Mouse (Mus musculus): Measurements from ENCODE around the gene Opn3. TPM values are rescaled to one million over a fixed set of nuclear protein-coding genes. Genes with fewer than 3 reads are reported as not detected.

Gene Opn3
- polyA plus RNA-seq, 1 experiment from 2014 or later, result 12.5 TPM

GRCm38 (mm10) chr1:175670042-175670441, 22.5 kb downstream of the Opn3 start:
- no peak for ATAC-seq (ENCODE audit: insufficient read depth, low FRiP score, low TSS enrichment)
- 76% methylated on average over 7 of the region's 7 CpGs for WGBS
- Histone ChIP-seq H3K9me3 (ENCODE audit: control insufficient read depth, low read length) (no peaks in the 10 kb centered on the region), H3K27me3 (ENCODE audit: control insufficient read depth, insufficient read depth, low read length) (no peaks in the 10 kb centered on the region), H3K4me1 (ENCODE audit: control insufficient read depth, insufficient read depth, low read length) (no peaks in the 10 kb centered on the region), H3K4me3 (ENCODE audit: low read depth, low read length) (no peak overlapping the region), H3K36me3 (ENCODE audit: control insufficient read depth, insufficient read depth, low read length) (peaks cover 2% of the 10 kb centered on the region; the same call in 1 of the 2 replicates), H3K9ac (ENCODE audit: low read length) (no peak overlapping the region), H3K4me2 (ENCODE audit: low read depth) (no peak overlapping the region), H3K27ac (ENCODE audit: low read depth, low read length) (no peak overlapping the region)
- DNase-seq (ENCODE audit: low spot score), result no peak

DNA sequence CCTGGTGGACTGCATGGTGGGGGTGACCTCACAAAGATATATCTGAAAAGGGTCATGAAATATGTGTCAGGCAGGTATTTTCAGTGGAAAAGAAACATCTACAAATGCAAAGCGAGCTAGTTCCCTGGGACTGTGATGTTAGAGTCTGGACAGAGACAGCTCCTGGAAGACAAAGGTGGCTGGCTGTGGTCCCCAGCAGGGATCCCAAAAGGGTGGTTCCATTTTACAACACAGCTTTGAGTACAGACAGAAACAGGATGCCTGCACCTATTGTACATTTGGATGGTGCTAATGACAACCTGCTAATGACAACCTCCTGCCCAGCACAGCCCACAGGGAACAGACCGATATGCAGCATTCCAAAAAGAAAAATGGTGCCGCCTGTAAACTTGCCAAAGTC, 23.1 kb downstream of the Opn3 start:
- H3K27me3 ChIP-seq (ENCODE audit: control insufficient read depth, insufficient read depth, low read length), result no peaks in the 10 kb centered on the region
- 89% methylated on average over 3 of the region's 3 CpGs for WGBS
- ATAC-seq (ENCODE audit: insufficient read depth, low FRiP score, low TSS enrichment) (no peak), DNase-seq (ENCODE audit: low spot score) (no peak)
- no peaks in the 10 kb centered on the region for H3K4me1 ChIP-seq (ENCODE audit: control insufficient read depth, insufficient read depth, low read length)
- peaks cover 2% of the 10 kb centered on the region; the same call in 1 of the 2 replicates for H3K36me3 ChIP-seq (ENCODE audit: control insufficient read depth, insufficient read depth, low read length)
- H3K4me3 ChIP-seq (ENCODE audit: low read depth, low read length), result no peak overlapping the region
- no peaks in the 10 kb centered on the region for H3K9me3 ChIP-seq (ENCODE audit: control insufficient read depth, low read length)
- H3K9ac ChIP-seq (ENCODE audit: low read length), result no peak overlapping the region
- H3K4me2 ChIP-seq (ENCODE audit: low read depth), result no peak overlapping the region
- no peak overlapping the region for H3K27ac ChIP-seq (ENCODE audit: low read depth, low read length)

DNA sequence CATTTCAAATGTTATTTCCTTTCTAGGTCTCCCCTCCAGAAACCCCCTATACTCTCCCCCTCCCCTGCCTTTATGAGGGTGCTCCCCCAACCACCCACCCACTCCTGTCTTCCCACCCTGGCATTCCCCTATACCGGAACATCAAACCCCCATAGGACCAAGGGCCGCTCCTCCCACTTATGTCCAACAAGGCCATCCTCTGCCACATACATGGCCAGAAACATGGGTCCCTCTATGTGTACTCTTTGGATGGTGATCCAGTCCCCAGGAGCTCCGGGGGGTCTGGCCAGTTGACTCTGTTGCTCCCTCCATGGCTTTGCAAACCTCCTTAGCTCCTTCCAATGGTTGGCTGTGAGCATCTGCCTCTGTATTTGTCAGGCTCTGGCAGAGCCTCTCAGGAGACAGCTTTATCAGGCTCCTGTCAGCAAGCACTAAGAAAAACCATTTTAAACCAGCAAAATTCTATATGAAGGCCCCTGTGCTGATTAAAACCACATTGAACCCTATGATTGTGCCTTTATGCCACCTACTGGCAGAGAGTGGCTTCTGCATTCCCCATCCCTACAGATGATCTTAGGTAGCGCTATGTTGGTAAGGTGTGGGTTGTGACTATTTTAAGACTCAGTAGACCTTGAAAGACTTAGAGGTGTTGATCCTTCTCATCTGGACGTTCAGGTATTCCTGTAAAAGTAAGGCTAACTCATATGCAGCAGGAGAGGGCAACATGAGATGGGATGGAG, 23.7 kb downstream of the Opn3 start:
- no peaks in the 10 kb centered on the region for H3K9me3 ChIP-seq (ENCODE audit: control insufficient read depth, low read length)
- WGBS, result 78% methylated on average over 5 of the region's 5 CpGs
- H3K4me1 ChIP-seq (ENCODE audit: control insufficient read depth, insufficient read depth, low read length), result no peaks in the 10 kb centered on the region
- H3K27ac ChIP-seq (ENCODE audit: low read depth, low read length), result no peak overlapping the region
- ATAC-seq (ENCODE audit: insufficient read depth, low FRiP score, low TSS enrichment), result peak; percentile 65; the same call in 1 of the 2 replicates
- no peaks in the 10 kb centered on the region for H3K27me3 ChIP-seq (ENCODE audit: control insufficient read depth, insufficient read depth, low read length)
- no peak overlapping the region for H3K4me2 ChIP-seq (ENCODE audit: low read depth)
- peak; percentile 36 for DNase-seq (ENCODE audit: low spot score)
- H3K4me3 ChIP-seq (ENCODE audit: low read depth, low read length), result no peak overlapping the region
- no peak overlapping the region for H3K9ac ChIP-seq (ENCODE audit: low read length)
- peaks cover 2% of the 10 kb centered on the region; the same call in 1 of the 2 replicates for H3K36me3 ChIP-seq (ENCODE audit: control insufficient read depth, insufficient read depth, low read length)

GRCm38 (mm10) chr1:175659900-175660299, 32.7 kb downstream of the Opn3 start:
- DNase-seq (ENCODE audit: low spot score) (no peak), ATAC-seq (ENCODE audit: insufficient read depth, low FRiP score, low TSS enrichment) (no peak)
- Histone ChIP-seq H3K4me1 (ENCODE audit: control insufficient read depth, insufficient read depth, low read length) (no peaks in the 10 kb centered on the region), H3K4me3 (ENCODE audit: low read depth, low read length) (no peak overlapping the region), H3K36me3 (ENCODE audit: control insufficient read depth, insufficient read depth, low read length) (no peaks in the 10 kb centered on the region), H3K27me3 (ENCODE audit: control insufficient read depth, insufficient read depth, low read length) (no peaks in the 10 kb centered on the region), H3K4me2 (ENCODE audit: low read depth) (no peak overlapping the region), H3K9me3 (ENCODE audit: control insufficient read depth, low read length) (no peaks in the 10 kb centered on the region), H3K9ac (ENCODE audit: low read length) (no peak overlapping the region), H3K27ac (ENCODE audit: low read depth, low read length) (no peak overlapping the region)
- 91% methylated on average over 4 of the region's 4 CpGs for WGBS

DNA sequence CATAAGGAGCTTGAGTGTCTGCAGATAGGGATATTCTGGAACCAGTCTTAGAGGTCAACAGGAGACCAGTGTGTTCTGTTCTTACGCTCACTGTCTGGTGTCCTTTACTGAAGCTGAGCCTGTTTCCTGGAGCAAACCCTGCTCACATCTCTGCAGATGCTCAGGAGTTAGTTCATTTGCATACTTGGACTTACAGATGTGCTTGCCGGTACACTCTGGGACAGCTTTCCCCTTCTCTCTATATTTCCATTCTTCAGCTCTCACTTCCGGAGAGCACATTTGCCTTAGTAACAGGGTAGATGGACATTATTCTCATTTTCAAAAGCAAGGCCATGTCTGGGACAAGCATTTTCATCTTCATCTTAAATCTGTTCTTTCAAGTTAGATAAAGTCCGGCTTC, 44.0 kb downstream of the Opn3 start:
- Histone ChIP-seq H3K36me3 (ENCODE audit: control insufficient read depth, insufficient read depth, low read length) (no peaks in the 10 kb centered on the region), H3K27me3 (ENCODE audit: control insufficient read depth, insufficient read depth, low read length) (no peaks in the 10 kb centered on the region), H3K4me1 (ENCODE audit: control insufficient read depth, insufficient read depth, low read length) (no peaks in the 10 kb centered on the region), H3K9ac (ENCODE audit: low read length) (no peak overlapping the region), H3K4me3 (ENCODE audit: low read depth, low read length) (no peak overlapping the region), H3K9me3 (ENCODE audit: control insufficient read depth, low read length) (no peaks in the 10 kb centered on the region), H3K27ac (ENCODE audit: low read depth, low read length) (no peak overlapping the region), H3K4me2 (ENCODE audit: low read depth) (no peak overlapping the region)
- 94% methylated on average over 4 of the region's 4 CpGs for WGBS
- no peak for ATAC-seq (ENCODE audit: insufficient read depth, low FRiP score, low TSS enrichment)
- no peak for DNase-seq (ENCODE audit: low spot score)

GRCm38 (mm10) chr1:175646952-175647351, 45.6 kb downstream of the Opn3 start:
- Histone ChIP-seq H3K9ac (ENCODE audit: low read length) (no peak overlapping the region), H3K36me3 (ENCODE audit: control insufficient read depth, insufficient read depth, low read length) (no peaks in the 10 kb centered on the region), H3K4me3 (ENCODE audit: low read depth, low read length) (no peak overlapping the region), H3K27me3 (ENCODE audit: control insufficient read depth, insufficient read depth, low read length) (no peaks in the 10 kb centered on the region), H3K4me2 (ENCODE audit: low read depth) (no peak overlapping the region), H3K27ac (ENCODE audit: low read depth, low read length) (no peak overlapping the region), H3K4me1 (ENCODE audit: control insufficient read depth, insufficient read depth, low read length) (no peaks in the 10 kb centered on the region), H3K9me3 (ENCODE audit: control insufficient read depth, low read length) (no peaks in the 10 kb centered on the region)
- 72% methylated on average over 9 of the region's 9 CpGs for WGBS
- DNase-seq (ENCODE audit: low spot score) (no peak), ATAC-seq (ENCODE audit: insufficient read depth, low FRiP score, low TSS enrichment) (no peak)

GRCm38 (mm10) chr1:175643496-175644265, 48.9 kb downstream of the Opn3 start:
- Histone ChIP-seq H3K36me3 (ENCODE audit: control insufficient read depth, insufficient read depth, low read length) (no peaks in the 10 kb centered on the region), H3K9me3 (ENCODE audit: control insufficient read depth, low read length) (no peaks in the 10 kb centered on the region), H3K27ac (ENCODE audit: low read depth, low read length) (no peak overlapping the region), H3K27me3 (ENCODE audit: control insufficient read depth, insufficient read depth, low read length) (no peaks in the 10 kb centered on the region), H3K4me1 (ENCODE audit: control insufficient read depth, insufficient read depth, low read length) (no peaks in the 10 kb centered on the region), H3K4me3 (ENCODE audit: low read depth, low read length) (no peak overlapping the region), H3K4me2 (ENCODE audit: low read depth) (no peak overlapping the region), H3K9ac (ENCODE audit: low read length) (no peak overlapping the region)
- no peak for DNase-seq (ENCODE audit: low spot score)
- 75% methylated on average over 5 of the region's 5 CpGs for WGBS
- ATAC-seq (ENCODE audit: insufficient read depth, low FRiP score, low TSS enrichment), result no peak

- ATAC-seq (ENCODE audit: insufficient read depth, low FRiP score, low TSS enrichment) (no peak), DNase-seq (ENCODE audit: low spot score) (no peak)
- no peaks in the 10 kb centered on the region for H3K4me1 ChIP-seq (ENCODE audit: control insufficient read depth, insufficient read depth, low read length)
- no peaks in the 10 kb centered on the region for H3K36me3 ChIP-seq (ENCODE audit: control insufficient read depth, insufficient read depth, low read length)
- no peak overlapping the region for H3K4me2 ChIP-seq (ENCODE audit: low read depth)
- H3K27ac ChIP-seq (ENCODE audit: low read depth, low read length), result no peak overlapping the region
- H3K9me3 ChIP-seq (ENCODE audit: control insufficient read depth, low read length), result no peaks in the 10 kb centered on the region
- no peaks in the 10 kb centered on the region for H3K27me3 ChIP-seq (ENCODE audit: control insufficient read depth, insufficient read depth, low read length)
- WGBS, result 87% methylated on average over 6 of the region's 6 CpGs
- H3K4me3 ChIP-seq (ENCODE audit: low read depth, low read length), result no peak overlapping the region
- no peak overlapping the region for H3K9ac ChIP-seq (ENCODE audit: low read length)
Observed at GRCm38 (mm10) chr1:175640435-175641150, 52.0 kb downstream of the Opn3 start.

All from neural tube, embryonic 11.5 days (tissue).